Mouse (Mus musculus) mesoderm, embryonic 11.5 days (tissue): ENCODE data around the gene Gm49673.
"Not testable (repeated sequence)": the region's sequence is repeated elsewhere in the genome, so short reads cannot be mapped to it uniquely, and the experiment has no call there.

Experiments used
- DNase-seq: peaks from one replicate; pipeline ENCODE4 v3.0.0-alpha.2; 2012; ENCODE audit warnings: low read depth, low spot score

The Gm49673 gene

DNA sequence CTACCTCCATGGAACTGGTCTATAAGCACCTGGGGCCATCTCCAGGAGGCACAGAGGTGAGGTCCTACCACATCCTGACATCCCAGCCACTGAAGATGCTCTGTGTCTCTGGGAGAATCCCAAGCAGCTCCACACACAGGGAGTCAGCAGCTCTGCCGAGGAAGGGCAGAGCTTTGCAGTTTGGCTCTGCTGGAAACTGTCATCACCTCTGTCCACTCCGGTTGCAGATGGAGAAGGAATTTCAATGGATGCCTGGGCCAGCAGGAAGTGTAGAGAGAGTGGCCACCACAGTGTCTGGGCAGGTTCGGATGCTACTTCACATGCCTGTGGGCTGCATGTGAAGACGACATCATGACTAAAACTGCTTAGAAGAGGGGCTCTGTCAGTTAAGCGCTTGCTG is 106.4 kb downstream of the Gm49673 start:
- DNase-seq, result not testable (repeated sequence)

DNA sequence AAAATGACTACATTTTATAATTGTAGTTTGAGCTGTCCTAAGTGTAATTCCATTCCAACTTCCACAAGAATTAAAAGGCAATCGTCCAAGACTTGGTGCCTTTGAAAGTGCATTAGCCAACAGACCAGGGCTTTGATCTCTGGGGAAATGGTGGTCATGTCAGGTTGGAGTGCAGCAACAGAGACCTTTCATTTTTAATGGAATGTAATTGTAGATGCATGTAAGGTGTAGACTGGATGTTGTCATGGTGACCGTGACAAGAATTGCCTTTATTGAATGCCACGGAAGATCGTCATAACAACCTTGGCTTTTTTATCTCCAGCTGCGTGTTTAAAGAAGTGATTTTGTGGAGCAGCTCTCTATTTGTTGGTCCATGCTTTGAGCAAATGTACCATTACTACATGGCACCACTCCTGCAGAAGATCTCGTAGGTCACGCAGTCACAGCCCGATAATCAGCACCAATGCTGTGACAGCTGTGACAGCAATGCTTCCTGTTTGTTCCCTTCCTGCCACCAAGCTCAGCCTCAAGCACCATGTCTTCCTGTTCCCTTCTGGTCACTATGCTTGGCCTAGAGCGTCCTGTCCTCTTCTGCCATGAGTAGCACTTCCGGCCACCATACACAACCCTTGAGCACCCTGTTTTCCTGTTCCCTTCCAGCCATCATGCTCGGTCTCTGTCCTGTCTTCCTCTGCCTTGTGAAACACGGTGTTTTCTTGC is 107.5 kb downstream of the Gm49673 start:
- not testable (repeated sequence) for DNase-seq

DNA sequence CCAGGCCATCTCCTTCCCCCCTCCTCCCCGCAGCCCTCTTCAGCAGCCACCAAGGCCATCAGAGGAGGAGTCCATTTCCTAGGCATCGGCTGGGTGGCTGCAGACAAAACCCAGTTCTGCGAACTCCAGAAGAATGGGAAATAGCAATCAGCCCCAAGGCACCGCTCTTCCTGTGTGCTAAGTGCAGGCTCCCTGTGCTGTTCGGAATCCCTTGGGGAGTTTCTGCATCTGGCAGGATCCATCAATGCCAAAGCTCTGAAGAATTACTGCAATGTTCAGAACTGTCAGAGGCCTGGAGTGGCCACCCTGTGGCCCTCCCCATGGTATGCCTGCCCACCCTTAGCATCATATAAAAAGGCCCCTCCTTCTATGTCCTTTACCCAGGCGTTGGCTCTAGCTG is 110.6 kb downstream of the Gm49673 start:
- DNase-seq, result not testable (repeated sequence)
